Mouse (Mus musculus): ENCODE measurements at regions not wholly inside any gene's neighbourhood (a gene's known extent, or its start where the extent isn't known, plus 50 kb on each side); places are given as distances from the start of the nearest gene placed in this dataset.
"Not testable (repeated sequence)": the region's sequence is repeated elsewhere in the genome, so short reads cannot be mapped to it uniquely, and the experiment has no call there.

DNA sequence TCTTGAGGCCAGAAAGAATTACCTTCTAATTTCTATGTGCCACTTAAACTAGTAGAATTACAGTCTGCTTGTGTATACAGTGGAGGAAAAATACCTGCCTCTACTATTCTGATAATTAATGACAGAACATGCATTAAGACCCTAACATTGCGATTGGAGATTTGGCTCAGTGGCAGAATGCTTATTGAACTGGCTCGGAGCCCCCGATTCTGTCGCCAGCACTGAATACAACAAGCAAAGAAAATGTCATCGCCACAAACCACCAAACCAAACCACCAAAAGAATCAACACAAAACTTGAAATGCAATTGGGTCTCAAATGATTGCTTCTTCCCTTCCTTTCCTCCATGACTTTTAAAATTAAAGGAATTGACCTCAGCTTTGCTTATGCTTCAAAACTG lies 122.9 kb upstream of the Emcn start:
- DNase-seq (ENCODE audit: low spot score in 2 of 2): no peak

DNA sequence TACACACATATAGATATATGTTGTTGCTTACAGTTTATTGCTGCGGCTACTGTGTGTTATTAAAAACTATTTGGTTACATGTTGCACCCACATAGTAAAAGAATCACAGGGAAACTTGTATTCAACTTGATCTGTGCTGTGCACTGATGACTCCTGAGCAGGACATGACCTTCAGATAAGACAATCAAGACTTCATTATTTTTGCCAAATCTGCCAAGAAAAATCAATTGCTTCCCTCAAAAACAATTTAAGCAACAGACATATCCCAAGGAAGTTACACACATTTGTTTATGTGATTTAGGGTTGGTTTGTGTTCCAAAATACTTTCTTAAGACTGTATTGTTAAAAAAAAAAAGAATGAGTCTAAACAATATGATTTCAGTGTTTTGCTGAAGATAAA lies 114.7 kb upstream of the Emcn start:
- DNase-seq (ENCODE audit: low spot score in 2 of 2): no peak

DNA sequence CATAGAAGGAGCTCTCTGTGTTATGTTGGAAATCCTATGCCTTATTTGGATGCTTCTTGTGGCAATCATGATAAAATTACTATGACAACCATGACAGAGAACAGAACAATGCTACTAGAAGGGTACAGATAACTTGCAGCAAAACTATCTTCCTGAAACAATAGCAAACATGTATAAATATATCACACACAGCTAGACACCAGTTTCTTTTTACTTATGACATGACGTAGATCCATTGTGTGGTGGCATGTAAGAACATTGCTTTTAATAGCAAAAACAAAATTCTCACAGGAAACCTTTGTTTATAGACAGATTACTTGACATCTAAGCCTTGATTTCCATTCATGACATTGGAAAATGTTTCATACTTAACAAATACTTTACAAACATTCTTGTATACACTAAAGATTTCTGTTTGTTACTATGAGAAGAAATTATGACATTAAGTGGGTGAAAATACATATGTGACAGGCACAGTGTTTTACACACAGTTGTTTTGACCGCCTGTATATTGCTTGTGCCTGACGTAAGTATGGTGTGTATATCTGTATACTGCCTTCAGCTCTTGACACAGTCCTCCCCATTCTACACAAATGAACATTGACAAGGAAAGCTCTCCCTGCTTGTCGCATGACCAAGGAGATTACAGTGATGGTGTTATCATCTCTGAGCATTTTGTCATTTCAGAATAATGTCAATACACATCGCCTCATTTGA lies 113.6 kb upstream of the Emcn start:
- no peak for DNase-seq (ENCODE audit: low spot score in 2 of 2)

DNA sequence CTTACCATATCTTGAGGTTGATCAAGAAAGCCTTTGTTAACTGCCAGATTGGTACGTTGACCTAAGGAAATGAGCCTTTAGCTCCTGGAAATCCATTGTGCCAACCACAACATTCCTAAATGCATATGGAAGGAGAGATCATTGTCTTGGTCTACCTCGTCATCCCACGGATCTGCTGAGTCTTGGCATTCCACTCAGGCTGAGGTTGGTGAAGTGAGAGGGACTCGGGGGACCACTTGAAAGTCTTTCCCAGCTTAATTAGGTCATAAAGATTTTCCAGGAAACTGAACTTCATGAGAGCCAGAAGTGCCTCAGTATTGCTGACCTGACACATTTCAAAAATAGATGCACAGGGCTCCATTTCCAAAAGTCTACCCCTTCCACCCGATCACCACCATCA lies 112.5 kb upstream of the Emcn start:
- DNase-seq (ENCODE audit: low spot score in 2 of 2): no peak

DNA sequence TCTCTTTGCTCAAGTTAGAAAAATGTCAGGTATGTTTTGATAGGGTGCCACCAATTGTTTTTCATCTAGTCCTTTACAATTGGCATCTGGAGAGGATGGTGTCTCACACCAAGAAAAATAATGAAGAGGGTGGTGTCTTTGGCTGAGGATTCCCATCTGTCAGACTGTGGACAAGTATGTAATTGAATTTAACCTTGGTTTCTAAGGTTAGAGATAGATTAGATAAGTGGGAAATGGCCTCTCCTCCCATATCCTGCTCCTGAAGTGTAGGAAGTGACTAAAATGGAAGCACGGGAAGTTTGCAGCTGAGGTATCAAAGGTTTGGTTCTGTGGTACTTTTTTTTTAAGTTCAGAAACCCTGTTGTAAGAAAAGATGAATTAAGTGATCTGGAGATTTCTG lies 98.0 kb upstream of the Emcn start:
- DNase-seq (ENCODE audit: low spot score in 2 of 2): no peak

DNA sequence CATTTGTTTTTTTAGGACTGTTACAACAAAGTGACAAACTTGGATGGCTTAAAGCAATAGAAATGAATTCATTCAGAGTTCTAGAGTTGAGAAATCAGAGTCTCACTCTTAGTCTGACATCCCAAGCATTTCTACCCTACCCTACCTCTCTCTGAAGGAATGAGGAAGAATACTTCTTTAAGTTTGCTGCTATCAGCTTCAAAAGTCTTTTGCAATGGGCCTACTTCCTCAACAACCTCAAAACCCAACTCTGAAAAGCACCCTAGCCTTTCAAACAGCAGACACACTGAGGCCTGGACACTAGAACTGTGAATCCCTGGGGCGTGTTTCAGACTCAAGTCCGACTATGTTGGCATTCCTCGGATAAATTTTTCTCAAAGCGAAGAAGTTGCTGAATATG lies 77.0 kb upstream of the Emcn start:
- DNase-seq (ENCODE audit: low spot score in 2 of 2): no peak

DNA sequence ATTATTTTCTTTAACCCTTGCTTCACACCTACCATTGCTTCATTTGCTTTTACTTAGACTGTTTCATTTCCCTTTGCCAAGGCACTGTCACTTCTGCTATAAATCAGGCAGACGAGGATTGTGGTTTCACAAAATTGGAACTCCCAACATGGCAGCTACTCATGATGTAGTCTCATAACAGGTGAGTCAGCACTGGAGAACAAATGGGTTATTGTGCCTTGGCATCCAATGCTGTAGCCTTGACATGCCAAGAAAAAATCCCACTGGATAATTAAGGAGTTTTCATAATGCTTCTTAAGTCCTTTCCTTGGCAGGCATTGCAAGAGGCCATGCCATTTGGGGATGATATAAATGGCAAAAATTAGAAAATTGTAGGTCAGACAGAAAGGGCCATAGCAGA lies 73.1 kb upstream of the Emcn start:
- DNase-seq (ENCODE audit: low spot score in 2 of 2): no peak

DNA sequence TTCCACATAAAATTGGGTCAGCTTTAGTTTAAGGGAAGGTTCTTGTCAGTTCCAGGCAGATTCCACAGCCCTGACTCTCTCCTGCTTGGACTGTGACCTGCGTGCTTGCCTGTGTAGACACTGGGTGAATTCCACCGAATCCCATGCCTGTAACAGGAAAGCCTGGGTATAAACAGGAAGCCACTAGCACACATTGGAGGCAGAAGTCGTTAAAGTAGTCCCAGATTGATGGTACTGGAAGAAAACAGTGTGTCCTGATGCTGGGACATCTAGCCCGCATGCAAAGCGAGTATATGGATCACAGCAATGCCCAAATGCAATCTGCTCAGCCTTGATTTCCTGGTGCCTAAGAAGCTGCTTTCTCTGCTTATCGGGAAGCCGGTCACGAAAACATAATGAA lies 65.4 kb upstream of the Emcn start:
- no peak for DNase-seq (ENCODE audit: low spot score in 2 of 2)

DNA sequence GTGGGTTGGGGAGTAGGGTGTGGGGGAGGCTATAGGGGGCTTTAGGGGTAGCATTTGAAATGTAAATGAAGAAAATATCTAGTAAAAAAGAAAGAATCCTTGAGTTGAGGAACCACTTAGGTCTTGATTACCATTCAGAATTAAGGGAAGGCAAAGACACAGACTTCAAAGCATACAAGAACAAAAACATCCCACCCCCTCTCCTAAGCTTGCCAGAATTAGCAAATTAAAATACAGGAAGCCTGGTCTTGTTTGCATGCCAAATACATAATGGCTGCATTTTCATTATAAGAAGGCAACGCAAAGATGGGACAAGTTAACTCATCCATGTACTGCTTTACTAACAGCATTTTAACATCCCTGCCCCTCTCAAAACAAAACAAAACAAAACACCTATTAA lies 61.6 kb upstream of the Emcn start:
- DNase-seq (ENCODE audit: low spot score in 2 of 2): no peak

DNA sequence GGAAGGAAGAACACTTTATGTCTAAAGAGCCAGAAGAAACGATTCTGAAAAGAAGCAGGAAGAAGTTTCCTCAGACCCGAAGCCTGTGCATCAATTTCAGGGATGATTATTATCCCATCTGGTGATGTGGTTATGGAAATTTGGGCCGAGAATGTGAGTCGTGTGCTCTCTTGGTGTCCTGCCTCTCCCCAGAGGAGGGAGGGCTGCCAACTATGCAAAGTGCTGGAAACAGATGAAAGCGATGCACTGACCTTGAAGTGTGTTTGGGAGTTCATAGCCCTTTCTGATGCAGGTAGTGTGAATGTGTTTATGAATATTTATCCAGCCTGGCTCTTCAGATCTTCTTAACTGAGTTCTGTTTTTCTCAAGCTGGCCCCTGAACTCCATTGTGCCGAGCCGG lies 59.8 kb upstream of the Emcn start:
- DNase-seq (ENCODE audit: low spot score in 2 of 2): peak in 1 of 2 experiments; percentile 43

DNA sequence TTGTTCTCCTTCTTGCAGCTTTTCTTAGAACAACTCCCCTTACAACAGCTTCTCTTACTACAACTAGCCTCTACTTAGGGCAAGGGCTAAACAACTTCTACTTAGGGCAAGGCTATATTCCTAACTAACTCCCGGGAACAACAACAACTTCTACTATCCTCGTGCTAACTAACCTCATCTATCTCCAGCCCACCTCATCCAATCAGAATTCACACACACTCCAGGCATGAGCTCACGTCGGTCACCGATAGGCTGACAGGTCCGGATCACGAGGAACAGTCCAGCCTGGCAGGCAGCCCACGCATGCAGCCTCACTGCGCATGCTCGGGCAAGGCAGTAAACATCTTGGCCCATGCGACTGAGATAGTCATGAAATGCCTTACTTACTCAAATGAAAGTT lies 53.3 kb upstream of the Emcn start:
- not testable (repeated sequence) for DNase-seq (ENCODE audit: low spot score in 2 of 2)

DNA sequence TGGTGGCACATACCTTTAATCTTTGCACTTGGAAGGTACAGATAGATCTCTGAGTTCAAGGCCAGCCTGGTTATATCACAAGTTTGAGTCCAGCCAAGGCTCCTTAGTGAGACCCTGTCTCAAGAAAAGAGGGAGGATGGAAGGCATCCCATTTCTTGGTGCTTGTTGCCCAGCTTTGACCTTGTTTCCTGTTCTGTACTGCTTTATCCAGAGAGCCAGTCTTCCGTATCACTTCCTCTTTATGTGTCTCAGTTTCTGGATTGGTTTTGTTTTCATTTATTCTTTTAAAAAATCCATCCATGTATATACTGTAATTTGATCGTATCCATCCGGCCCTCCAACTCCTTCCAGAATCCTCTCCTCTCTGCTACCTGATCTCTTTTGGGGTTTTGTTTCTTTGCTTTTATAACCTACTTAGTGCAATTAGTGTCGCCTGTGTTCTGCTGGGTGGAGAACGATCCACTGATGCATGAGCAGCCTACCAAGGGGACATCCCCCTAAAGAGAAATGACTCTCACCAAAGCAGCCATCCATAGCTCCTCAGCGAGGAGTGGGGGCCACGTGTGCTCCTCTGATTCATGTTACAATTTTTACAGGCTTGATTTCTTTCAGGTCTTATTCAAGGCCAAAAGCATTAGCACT lies 52.4 kb upstream of the Emcn start:
- no peak for DNase-seq (ENCODE audit: low spot score in 2 of 2)

DNA sequence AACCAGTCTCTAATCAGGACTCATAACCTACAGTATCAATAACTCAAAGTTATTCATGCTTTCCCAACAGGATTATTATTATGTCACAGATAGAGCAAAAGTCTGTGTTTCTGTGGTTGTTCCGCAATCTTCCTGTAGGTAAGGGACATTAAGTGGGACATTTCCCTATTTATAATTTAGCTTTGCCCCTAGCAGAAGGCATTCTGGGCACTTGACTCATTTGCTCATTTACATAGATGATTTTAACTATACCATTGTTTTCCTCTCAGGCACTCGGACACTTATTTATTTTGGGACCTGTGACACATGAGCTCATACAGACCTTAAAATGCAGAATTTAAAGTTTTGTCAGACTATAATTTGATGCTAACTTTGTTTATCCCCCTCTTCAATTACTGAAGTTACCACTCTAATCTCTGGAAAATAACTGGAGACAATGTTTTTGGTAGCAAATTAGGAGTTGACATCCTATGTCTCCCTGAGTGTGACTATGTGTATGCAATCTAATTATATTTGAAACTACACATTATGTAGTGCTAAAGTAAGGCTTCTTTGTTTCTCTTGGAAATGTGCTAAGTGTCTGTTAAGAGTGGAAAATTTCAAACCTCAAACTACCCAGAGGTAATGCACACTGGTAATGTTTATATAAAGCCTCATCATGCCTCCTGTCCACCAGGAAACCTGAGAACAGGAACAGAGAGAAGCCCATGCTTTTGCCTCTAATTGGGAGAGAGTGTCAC lies 51.8 kb upstream of the Emcn start:
- DNase-seq (ENCODE audit: low spot score in 2 of 2): no peak

DNA sequence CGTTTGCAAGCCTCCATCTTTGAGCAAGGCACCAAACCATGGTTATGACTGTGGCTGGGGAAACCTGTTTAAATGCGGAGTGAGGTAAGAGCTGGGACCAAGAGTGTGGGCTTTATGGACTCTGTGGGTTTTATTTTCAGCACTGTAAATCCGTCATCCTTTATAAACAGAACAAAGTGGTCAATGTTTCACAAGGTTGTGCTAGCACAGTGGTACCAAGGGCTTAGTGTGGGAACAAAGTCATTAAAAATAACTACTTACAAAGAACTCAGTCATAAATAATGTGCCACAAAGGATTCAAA lies 51.2 kb upstream of the Emcn start:
- DNase-seq (ENCODE audit: low spot score in 2 of 2): no peak

Data from gastrocnemius, postnatal 4 days (tissue).